Mouse (Mus musculus) limb, embryonic 14.5 days (tissue): ENCODE measurements around the gene Slitrk6. TPM values are rescaled to one million over a fixed set of nuclear protein-coding genes. Genes with fewer than 3 reads are reported as not detected.

Source experiments
- ATAC-seq: fragments of 200-750 bp; cut with Nextera tagmentation; 2 replicates; pipeline ENCODE4 v1.8.0; 2017; ENCODE audit warnings: low read depth, moderate number of reproducible peaks, moderate TSS enrichment; ENCODE audit not compliant: low FRiP score
- DNase-seq: peaks from one replicate; pipeline ENCODE4 v3.0.0-alpha.2; 2015; ENCODE audit warnings: low spot score
- H3K27ac ChIP-seq: fragments of 300-500 bp; sonication (generic); replicated peaks from 2 replicates; pipeline ENCODE4 v1.5.1; 2014; ENCODE audit warnings: low read depth, mild to moderate bottlenecking, low read length, moderate library complexity, mixed read lengths
- H3K27me3 ChIP-seq: fragments of 300-500 bp; sonication (generic); 2 replicates; pipeline ENCODE4 v1.6.1; 2014; ENCODE audit warnings: low read length, mixed read lengths; ENCODE audit not compliant: control insufficient read depth, insufficient read depth
- H3K36me3 ChIP-seq: fragments of 300-500 bp; sonication (generic); 2 replicates; pipeline ENCODE4 v1.6.1; 2014; ENCODE audit warnings: mild to moderate bottlenecking, low read length, moderate library complexity, mixed read lengths; ENCODE audit not compliant: control insufficient read depth, insufficient read depth
- H3K4me1 ChIP-seq: fragments of 300-500 bp; sonication (generic); 2 replicates; pipeline ENCODE4 v1.6.1; 2014; ENCODE audit warnings: antibody characterized with exemption, low read length, mixed read lengths; ENCODE audit not compliant: control insufficient read depth, insufficient read depth
- H3K4me2 ChIP-seq: fragments of 300-500 bp; sonication (generic); replicated peaks from 2 replicates; pipeline ENCODE4 v1.6.1; 2014; ENCODE audit warnings: low read depth, mild to moderate bottlenecking, low read length, moderate library complexity; ENCODE audit not compliant: severe bottlenecking
- H3K4me3 ChIP-seq: fragments of 300-500 bp; sonication (generic); replicated peaks from 2 replicates; pipeline ENCODE4 v1.5.1; 2014; ENCODE audit warnings: low read length
- H3K9ac ChIP-seq: fragments of 300-500 bp; sonication (generic); 2 replicates; pipeline ENCODE4 v1.6.1; 2014; ENCODE audit warnings: mild to moderate bottlenecking, low read depth, low read length, moderate library complexity; ENCODE audit not compliant: severe bottlenecking
- H3K9me3 ChIP-seq: fragments of 300-500 bp; sonication (generic); 2 replicates; pipeline ENCODE4 v1.6.1; 2016; ENCODE audit warnings: low read length; ENCODE audit not compliant: control insufficient read depth
- POLR2A ChIP-seq: fragments of 200-500 bp; IDR thresholded peaks from 2 replicates; pipeline ENCODE4 v1.8.0; 2012; ENCODE audit warnings: inconsistent platforms, mild to moderate bottlenecking, moderate library complexity, borderline replicate concordance; ENCODE audit not compliant: insufficient read depth, insufficient read length; ENCODE audit errors: extremely low read depth
- WGBS: fragments of 180-500 bp; shearing (Covaris S2); extraction: QIAGEN DNeasy Blood & Tissue Kit; methylation state at CpG from one replicate; pipeline ENCODE4 v1.1.7; 2014; 5-methylcytosine and 5-hydroxymethylcytosine counted together
- polyA plus RNA-seq, 2 experiments: library from polyadenylated mRNA; depleted of rRNA in 1 of 2; stranded (reverse) in 1 of 2; unstranded in 1 of 2; fragments of >200 nt; fragmentation: Nextera tagmentation in 1 of 2; extraction: Ambion mirVana in 1 of 2; gene quantifications; 2 replicates each; pipeline versions ENCODE4 v1.2.1 to v1.2.3; 2012 to 2014

Slitrk6 gene
- polyA plus RNA-seq (2012; rRNA removed) = 9.7 and 11.7 TPM in 2 replicates
- 16.1 and 18.5 TPM in 2 replicates for polyA plus RNA-seq (2014; fragmentation: Nextera tagmentation; extraction: Ambion mirVana)

- H3K36me3 ChIP-seq = peaks cover 9% of the 10 kb centered on the region; the same call in 1 of the 2 replicates
- H3K4me1 ChIP-seq = no peaks in the 10 kb centered on the region
- ATAC-seq = peak; percentile 71; the same call in 1 of the 2 replicates
- TF ChIP-seq POLR2A = no peak
- WGBS = 16% methylated on average over 11 of the region's 11 CpGs
- no peaks in the 10 kb centered on the region for H3K27me3 ChIP-seq
- H3K9ac ChIP-seq = peak within 1 kb of the TSS; percentile 51
- peak; percentile 79 for DNase-seq
- no peaks in the 10 kb centered on the region for H3K9me3 ChIP-seq
- peak within 1 kb of the TSS; percentile 36 for H3K4me3 ChIP-seq
- peak within 1 kb of the TSS; percentile 50 for H3K4me2 ChIP-seq
- H3K27ac ChIP-seq = peak within 1 kb of the TSS; percentile 29
These were observed at the start of gene Slitrk6 for GRCm38 (mm10) chr14:110754484-110755307. Slitrk6 (minus strand) TSS chr14:110755149.

DNA sequence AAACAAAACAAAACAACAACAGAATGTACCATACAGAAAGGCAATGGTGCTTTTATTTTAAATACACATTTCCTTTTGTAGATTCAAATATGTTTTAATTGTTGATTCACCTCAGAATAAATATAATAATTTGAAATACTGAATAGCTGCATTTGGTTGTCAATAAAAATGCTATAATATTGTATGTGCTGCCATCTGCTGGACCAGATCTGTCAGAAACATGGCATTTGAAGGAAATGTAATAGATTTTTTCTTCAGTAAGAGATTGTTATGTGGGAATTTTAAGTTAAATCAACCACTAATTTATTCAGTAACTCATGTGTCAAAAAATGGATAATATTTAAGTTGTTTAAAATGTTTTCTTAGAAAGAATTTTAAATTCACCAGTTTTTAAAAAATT lies 22.6 kb upstream of the Slitrk6 start:
- Histone ChIP-seq H3K4me3 (no peak overlapping the region), H3K9me3 (no peaks in the 10 kb centered on the region), H3K27me3 (no peaks in the 10 kb centered on the region), H3K36me3 (no peaks in the 10 kb centered on the region), H3K4me2 (no peak overlapping the region), H3K4me1 (no peaks in the 10 kb centered on the region), H3K9ac (no peak overlapping the region), H3K27ac (no peak overlapping the region)
- TF ChIP-seq POLR2A = no peak
- DNase-seq (peak; percentile 33), ATAC-seq (no peak)

- H3K27me3 ChIP-seq = no peaks in the 10 kb centered on the region
- no peak for TF ChIP-seq POLR2A
- no peak overlapping the region for H3K27ac ChIP-seq
- ATAC-seq (no peak), DNase-seq (no peak)
- no peak overlapping the region for H3K4me3 ChIP-seq
- H3K9me3 ChIP-seq = no peaks in the 10 kb centered on the region
- no peaks in the 10 kb centered on the region for H3K4me1 ChIP-seq
- H3K4me2 ChIP-seq = no peak overlapping the region
- no peak overlapping the region for H3K9ac ChIP-seq
- no peaks in the 10 kb centered on the region for H3K36me3 ChIP-seq
- 76% methylated on average over 1 of the region's 1 CpGs for WGBS
These were observed 15.7 kb upstream of the Slitrk6 start for GRCm38 (mm10) chr14:110770694-110771093.

GRCm38 (mm10) chr14:110762588-110763220 lies 7.8 kb upstream of the Slitrk6 start:
- WGBS = 17% methylated on average over 7 of the region's 7 CpGs
- no peak for TF ChIP-seq POLR2A
- H3K36me3 ChIP-seq = no peaks in the 10 kb centered on the region
- no peaks in the 10 kb centered on the region for H3K9me3 ChIP-seq
- no peak overlapping the region for H3K4me2 ChIP-seq
- H3K27me3 ChIP-seq = no peaks in the 10 kb centered on the region
- no peaks in the 10 kb centered on the region for H3K4me1 ChIP-seq
- DNase-seq (peak; percentile 30), ATAC-seq (no peak)
- H3K4me3 ChIP-seq = no peak overlapping the region
- no peak overlapping the region for H3K9ac ChIP-seq
- H3K27ac ChIP-seq = no peak overlapping the region

GRCm38 (mm10) chr14:110760909-110761308 lies 6.0 kb upstream of the Slitrk6 start:
- DNase-seq (no peak), ATAC-seq (no peak)
- Histone ChIP-seq H3K36me3 (no peaks in the 10 kb centered on the region), H3K9me3 (no peaks in the 10 kb centered on the region), H3K9ac (no peak overlapping the region), H3K4me3 (no peak overlapping the region), H3K4me1 (no peaks in the 10 kb centered on the region), H3K27ac (no peak overlapping the region), H3K4me2 (no peak overlapping the region), H3K27me3 (no peaks in the 10 kb centered on the region)
- 62% methylated on average over 1 of the region's 1 CpGs for WGBS
- no peak for TF ChIP-seq POLR2A
